Mouse (Mus musculus): ENCODE results near the gene Olfr643. TPM values are rescaled to one million over a fixed set of nuclear protein-coding genes. Genes with fewer than 3 reads are reported as not detected.

Olfr643 gene
- not detected in 2 replicates for polyA plus RNA-seq (2015; fragmentation: Nextera tagmentation; extraction: Ambion mirVana)

GRCm38 (mm10) chr7:104137305-104137704 lies at the start of gene Olfr643:
Gene Olfr643 (minus strand): TSS chr7:104137405.
- Histone ChIP-seq H3K27me3 (ENCODE audit: control insufficient read depth, insufficient read depth, low read length) (no peaks in the 10 kb centered on the region), H3K4me1 (ENCODE audit: control insufficient read depth, insufficient read depth, low read length) (no peaks in the 10 kb centered on the region), H3K9me3 (replicated peaks; ENCODE audit: control insufficient read depth, low read length) (no peaks in the 10 kb centered on the region), H3K27ac (ENCODE audit: low read length) (no peak within 1 kb of the TSS), H3K4me2 (ENCODE audit: low read depth, low read length) (no peak within 1 kb of the TSS), H3K9ac (ENCODE audit: low read length) (no peak within 1 kb of the TSS), H3K4me3 (replicated peaks; ENCODE audit: low read length) (no peak within 1 kb of the TSS), H3K36me3 (ENCODE audit: control insufficient read depth, insufficient read depth, low read length) (no peaks in the 10 kb centered on the region)
- no peak for ATAC-seq (ENCODE audit: insufficient read depth, low FRiP score)
- WGBS: 73% methylated on average over 5 of the region's 5 CpGs

GRCm38 (mm10) chr7:104183292-104183691 lies 46.1 kb upstream of the Olfr643 start, which contains the start of gene Olfr648:
Gene Olfr648 (minus strand): TSS chr7:104183392.
- 92% methylated on average over 2 of the region's 2 CpGs for WGBS

GRCm38 (mm10) chr7:104179074-104179473 lies 41.9 kb upstream of the Olfr643 start:
- Histone ChIP-seq H3K9ac (ENCODE audit: low read length) (no peak overlapping the region), H3K27ac (ENCODE audit: low read length) (no peak overlapping the region), H3K9me3 (replicated peaks; ENCODE audit: control insufficient read depth, low read length) (no peaks in the 10 kb centered on the region), H3K4me3 (replicated peaks; ENCODE audit: low read length) (no peak overlapping the region), H3K4me2 (ENCODE audit: low read depth, low read length) (no peak overlapping the region), H3K36me3 (ENCODE audit: control insufficient read depth, insufficient read depth, low read length) (no peaks in the 10 kb centered on the region), H3K27me3 (ENCODE audit: control insufficient read depth, insufficient read depth, low read length) (no peaks in the 10 kb centered on the region), H3K4me1 (ENCODE audit: control insufficient read depth, insufficient read depth, low read length) (no peaks in the 10 kb centered on the region)
- ATAC-seq (ENCODE audit: insufficient read depth, low FRiP score): no peak
- WGBS: 81% methylated on average over 1 of the region's 1 CpGs

More at GRCm38 (mm10) chr7:104183292-104183691, 46.1 kb upstream of the Olfr643 start, which contains the start of gene Olfr648:
- no peak for ATAC-seq (ENCODE audit: insufficient read depth, low FRiP score)
- no peaks in the 10 kb centered on the region for H3K9me3 ChIP-seq (replicated peaks; ENCODE audit: control insufficient read depth, low read length)
- H3K4me3 ChIP-seq (replicated peaks; ENCODE audit: low read length): no peak within 1 kb of the TSS
- no peaks in the 10 kb centered on the region for H3K36me3 ChIP-seq (ENCODE audit: control insufficient read depth, insufficient read depth, low read length)
- H3K27me3 ChIP-seq (ENCODE audit: control insufficient read depth, insufficient read depth, low read length): no peaks in the 10 kb centered on the region
- H3K4me1 ChIP-seq (ENCODE audit: control insufficient read depth, insufficient read depth, low read length): no peaks in the 10 kb centered on the region
- no peak within 1 kb of the TSS for H3K27ac ChIP-seq (ENCODE audit: low read length)
- no peak within 1 kb of the TSS for H3K9ac ChIP-seq (ENCODE audit: low read length)
- no peak within 1 kb of the TSS for H3K4me2 ChIP-seq (ENCODE audit: low read depth, low read length)

- no peaks in the 10 kb centered on the region for H3K27me3 ChIP-seq (ENCODE audit: control insufficient read depth, insufficient read depth, low read length)
- H3K27ac ChIP-seq (ENCODE audit: low read length): no peak overlapping the region
- H3K4me2 ChIP-seq (ENCODE audit: low read depth, low read length): no peak overlapping the region
- H3K9me3 ChIP-seq (replicated peaks; ENCODE audit: control insufficient read depth, low read length): no peaks in the 10 kb centered on the region
- 71% methylated on average over 5 of the region's 5 CpGs for WGBS
- H3K4me3 ChIP-seq (replicated peaks; ENCODE audit: low read length): no peak overlapping the region
- H3K9ac ChIP-seq (ENCODE audit: low read length): no peak overlapping the region
- H3K4me1 ChIP-seq (ENCODE audit: control insufficient read depth, insufficient read depth, low read length): no peaks in the 10 kb centered on the region
- no peak for ATAC-seq (ENCODE audit: insufficient read depth, low FRiP score)
- H3K36me3 ChIP-seq (ENCODE audit: control insufficient read depth, insufficient read depth, low read length): no peaks in the 10 kb centered on the region
Measured at GRCm38 (mm10) chr7:104178422-104179054, 41.3 kb upstream of the Olfr643 start.

- no peak overlapping the region for H3K9ac ChIP-seq (ENCODE audit: low read length)
- no peaks in the 10 kb centered on the region for H3K27me3 ChIP-seq (ENCODE audit: control insufficient read depth, insufficient read depth, low read length)
- 64% methylated on average over 1 of the region's 1 CpGs for WGBS
- H3K27ac ChIP-seq (ENCODE audit: low read length): no peak overlapping the region
- no peak for ATAC-seq (ENCODE audit: insufficient read depth, low FRiP score)
- no peaks in the 10 kb centered on the region for H3K9me3 ChIP-seq (replicated peaks; ENCODE audit: control insufficient read depth, low read length)
- H3K4me2 ChIP-seq (ENCODE audit: low read depth, low read length): no peak overlapping the region
- H3K36me3 ChIP-seq (ENCODE audit: control insufficient read depth, insufficient read depth, low read length): no peaks in the 10 kb centered on the region
- H3K4me3 ChIP-seq (replicated peaks; ENCODE audit: low read length): no peak overlapping the region
- no peaks in the 10 kb centered on the region for H3K4me1 ChIP-seq (ENCODE audit: control insufficient read depth, insufficient read depth, low read length)
Measured at GRCm38 (mm10) chr7:104175085-104175484, 37.9 kb upstream of the Olfr643 start.

GRCm38 (mm10) chr7:104169634-104170204 lies 32.5 kb upstream of the Olfr643 start:
- no peak overlapping the region for H3K4me2 ChIP-seq (ENCODE audit: low read depth, low read length)
- no peaks in the 10 kb centered on the region for H3K4me1 ChIP-seq (ENCODE audit: control insufficient read depth, insufficient read depth, low read length)
- no peaks in the 10 kb centered on the region for H3K9me3 ChIP-seq (replicated peaks; ENCODE audit: control insufficient read depth, low read length)
- no peak overlapping the region for H3K4me3 ChIP-seq (replicated peaks; ENCODE audit: low read length)
- no peaks in the 10 kb centered on the region for H3K27me3 ChIP-seq (ENCODE audit: control insufficient read depth, insufficient read depth, low read length)
- H3K36me3 ChIP-seq (ENCODE audit: control insufficient read depth, insufficient read depth, low read length): no peaks in the 10 kb centered on the region
- no peak for ATAC-seq (ENCODE audit: insufficient read depth, low FRiP score)
- no peak overlapping the region for H3K9ac ChIP-seq (ENCODE audit: low read length)
- 67% methylated on average over 6 of the region's 6 CpGs for whole genome bisulfite sequencing
- no peak overlapping the region for H3K27ac ChIP-seq (ENCODE audit: low read length)

- 77% methylated on average over 6 of the region's 6 CpGs for WGBS
- H3K9ac ChIP-seq (ENCODE audit: low read length): no peak overlapping the region
- no peaks in the 10 kb centered on the region for H3K36me3 ChIP-seq (ENCODE audit: control insufficient read depth, insufficient read depth, low read length)
- ATAC-seq (ENCODE audit: insufficient read depth, low FRiP score): no peak
- no peaks in the 10 kb centered on the region for H3K27me3 ChIP-seq (ENCODE audit: control insufficient read depth, insufficient read depth, low read length)
- no peaks in the 10 kb centered on the region for H3K9me3 ChIP-seq (replicated peaks; ENCODE audit: control insufficient read depth, low read length)
- no peak overlapping the region for H3K4me2 ChIP-seq (ENCODE audit: low read depth, low read length)
- H3K4me3 ChIP-seq (replicated peaks; ENCODE audit: low read length): no peak overlapping the region
- H3K4me1 ChIP-seq (ENCODE audit: control insufficient read depth, insufficient read depth, low read length): no peaks in the 10 kb centered on the region
- no peak overlapping the region for H3K27ac ChIP-seq (ENCODE audit: low read length)
Measured at GRCm38 (mm10) chr7:104167105-104167504, 29.9 kb upstream of the Olfr643 start.

GRCm38 (mm10) chr7:104150456-104150855 lies 13.3 kb upstream of the Olfr643 start, which contains the start of gene Ubqlnl:
Gene Ubqlnl (minus strand): TSS chr7:104150556.
- 83% methylated on average over 2 of the region's 2 CpGs for WGBS
- no peaks in the 10 kb centered on the region for H3K9me3 ChIP-seq (replicated peaks; ENCODE audit: control insufficient read depth, low read length)
- no peak within 1 kb of the TSS for H3K4me2 ChIP-seq (ENCODE audit: low read depth, low read length)
- no peak within 1 kb of the TSS for H3K4me3 ChIP-seq (replicated peaks; ENCODE audit: low read length)
- no peaks in the 10 kb centered on the region for H3K27me3 ChIP-seq (ENCODE audit: control insufficient read depth, insufficient read depth, low read length)
- H3K9ac ChIP-seq (ENCODE audit: low read length): no peak within 1 kb of the TSS
- H3K36me3 ChIP-seq (ENCODE audit: control insufficient read depth, insufficient read depth, low read length): no peaks in the 10 kb centered on the region
- H3K27ac ChIP-seq (ENCODE audit: low read length): no peak within 1 kb of the TSS
- H3K4me1 ChIP-seq (ENCODE audit: control insufficient read depth, insufficient read depth, low read length): no peaks in the 10 kb centered on the region
- no peak for ATAC-seq (ENCODE audit: insufficient read depth, low FRiP score)

GRCm38 (mm10) chr7:104143179-104143578 lies 6.0 kb upstream of the Olfr643 start, which contains the start of gene Ubqln3:
Gene Ubqln3 (minus strand): TSS chr7:104143279.
- 64% methylated on average over 3 of the region's 3 CpGs for WGBS
- H3K27ac ChIP-seq (ENCODE audit: low read length): no peak within 1 kb of the TSS
- no peaks in the 10 kb centered on the region for H3K9me3 ChIP-seq (replicated peaks; ENCODE audit: control insufficient read depth, low read length)
- H3K27me3 ChIP-seq (ENCODE audit: control insufficient read depth, insufficient read depth, low read length): no peaks in the 10 kb centered on the region
- no peaks in the 10 kb centered on the region for H3K36me3 ChIP-seq (ENCODE audit: control insufficient read depth, insufficient read depth, low read length)
- H3K4me1 ChIP-seq (ENCODE audit: control insufficient read depth, insufficient read depth, low read length): no peaks in the 10 kb centered on the region
- H3K9ac ChIP-seq (ENCODE audit: low read length): no peak within 1 kb of the TSS
- no peak for ATAC-seq (ENCODE audit: insufficient read depth, low FRiP score)
- H3K4me2 ChIP-seq (ENCODE audit: low read depth, low read length): no peak within 1 kb of the TSS
- H3K4me3 ChIP-seq (replicated peaks; ENCODE audit: low read length): no peak within 1 kb of the TSS
